ENCODE assay signal across 8 mouse cellular contexts in the genomic region with DNA sequence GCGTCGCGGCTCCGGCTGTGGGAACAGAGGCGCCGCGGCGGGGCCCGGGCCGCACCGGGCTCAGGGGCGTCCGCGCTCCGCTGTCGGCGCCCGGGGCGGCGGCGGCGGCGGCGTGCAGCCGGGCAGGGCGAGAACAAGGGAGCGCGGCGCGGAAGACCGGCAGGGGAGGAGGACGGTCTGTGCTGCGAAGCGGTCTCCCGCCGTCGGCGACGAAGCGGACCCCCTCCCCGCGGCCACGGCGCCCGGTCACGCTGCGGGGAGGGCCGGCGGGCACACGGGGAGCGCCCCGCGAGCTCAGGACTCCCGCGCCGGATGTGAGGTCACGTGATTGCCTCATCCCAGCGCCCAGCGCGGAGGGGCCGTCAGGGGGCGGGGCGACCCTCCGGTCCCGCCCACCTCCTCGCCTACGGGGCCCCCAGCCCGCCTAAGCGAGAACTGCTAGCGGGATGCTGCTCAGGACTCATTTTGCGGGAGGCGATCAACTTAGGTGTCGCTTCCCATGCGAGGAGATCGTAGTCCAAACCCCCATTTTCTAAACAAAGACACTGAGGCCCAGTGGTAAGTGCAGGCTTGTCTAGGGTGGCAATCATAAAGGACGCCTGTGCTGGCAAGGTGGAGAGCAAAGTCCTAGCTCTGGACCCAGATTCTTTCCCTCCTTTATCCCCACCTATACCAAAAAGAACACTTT. TPM values are rescaled to one million over a fixed set of nuclear protein-coding genes. Genes with fewer than 3 reads are reported as not detected.
DNase-seq lines count a peak whose midpoint lies in the region.

No protein-coding gene starts in this region.

- peaks cover 31% of the 10 kb centered on the region for H3K27me3 ChIP-seq in megakaryocyte, embryonic 14.5 days (replicated peaks)

- peaks cover 4% of the 10 kb centered on the region; the same call in 1 of the 2 replicates for H3K9me3 ChIP-seq in megakaryocyte, embryonic 14.5 days

- peaks cover 9% of the 10 kb centered on the region for H3K36me3 ChIP-seq in megakaryocyte, embryonic 14.5 days (replicated peaks; ENCODE audit: low read length)

- peak overlapping the region; percentile 92 for H3K4me3 ChIP-seq in megakaryocyte, embryonic 14.5 days (replicated peaks)

- DNase-seq in adrenal gland, adult (ENCODE audit: inconsistent age in 2 of 2, low spot score in 1 of 2), result peak; percentile 94 to 97
- DNase-seq in embryo, embryonic 10 days (ENCODE audit: low spot score), result peak; percentile 91
- DNase-seq in gastrocnemius, postnatal 10 days, result peak; percentile 91
- DNase-seq in induced T-regulatory cell, adult 2 months (ENCODE audit: low read depth), result peak; percentile 95
- DNase-seq in left cerebral cortex, adult 9 months (ENCODE audit: low spot score in 2 of 2), result peak; percentile 76 to 86
- peak; percentile 84 to 90 for DNase-seq in right cerebral cortex, adult 2 months (ENCODE audit: low spot score in 2 of 2)
- DNase-seq in urinary bladder, postnatal 10 days (ENCODE audit: low spot score), result peak; percentile 66

- peaks cover 32% of the 10 kb centered on the region for H3K4me1 ChIP-seq in megakaryocyte, embryonic 14.5 days

RNA-seq across cellular contexts. Expression of a gene that starts 17.1 kb away (rescaled TPM):
- 100 to 1,000 TPM; 109 to 112 TPM for total RNA-seq in gastrocnemius, postnatal 10 days (2021)
- 3.3 and 6.2 TPM in 2 replicates for polyA plus RNA-seq in megakaryocyte, embryonic 14.5 days (2012; ENCODE audit: insufficient read depth, low replicate concordance)

Comparison
In these comparisons a context has a peak if more than half of its experiments do, and no peak if none do; other contexts are left out.
1. Peak in every context shown above with its lines: DNase-seq and H3K4me3 ChIP-seq.